Mouse (Mus musculus) heart, postnatal 0 days (tissue): Measurements from ENCODE around the gene Tspear.

Source experiments
- CTCF ChIP-seq: IDR thresholded peaks from 2 replicates; pipeline ENCODE4 v1.5.1; 2016; ENCODE audit warnings: antibody characterized with exemption, control low read depth, low read depth
- EP300 ChIP-seq: IDR thresholded peaks from 2 replicates; pipeline ENCODE4 v1.6.1; 2016; ENCODE audit warnings: antibody characterized with exemption, low read depth

DNA sequence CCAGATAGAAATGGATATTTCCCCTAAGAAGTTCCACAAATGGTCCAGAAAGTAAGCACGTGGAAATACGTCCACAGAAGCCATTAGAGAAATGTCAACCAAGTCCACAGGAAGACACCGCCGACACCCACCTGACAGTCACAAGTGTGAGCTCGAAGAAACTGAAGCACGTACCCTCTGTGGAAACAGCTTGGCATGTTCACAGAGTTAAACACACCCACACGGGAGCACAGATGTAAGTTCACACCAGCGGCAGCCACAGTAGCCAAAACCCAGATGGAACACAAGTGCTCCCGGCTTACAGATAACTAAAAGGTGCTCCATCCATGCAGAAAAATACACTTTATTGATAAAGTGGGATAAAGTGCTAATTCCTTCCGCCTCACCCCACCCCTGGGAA lies 241.0 kb downstream of the Tspear start:
- TF ChIP-seq EP300 (no peak), CTCF (no peak)
